Comparison of ENCODE assay signal across 8 mouse cellular contexts in genomic region chr9:114688252-114688952, GRCm38 (mm10). TPM values are rescaled to one million over a fixed set of nuclear protein-coding genes. Genes with fewer than 3 reads are reported as not detected.
DNase-seq lines count a peak whose midpoint lies in the region; ATAC-seq lines count a peak whose summit lies in the region.

Dync1li1 (plus strand) TSS chr9:114688790.

- H3K4me1 ChIP-seq in hindbrain, embryonic 11.5 days (replicated peaks; ENCODE audit: control insufficient read depth, insufficient read depth, low read length), result peaks cover 6% of the 10 kb centered on the region; the same call in 1 of the 2 replicates

- no peaks in the 10 kb centered on the region for H3K9me3 ChIP-seq in hindbrain, embryonic 11.5 days (ENCODE audit: control insufficient read depth, low read length)

- H3K27me3 ChIP-seq in hindbrain, embryonic 11.5 days (ENCODE audit: control insufficient read depth, insufficient read depth, low read length), result no peaks in the 10 kb centered on the region

- H3K36me3 ChIP-seq in hindbrain, embryonic 11.5 days (ENCODE audit: control insufficient read depth, insufficient read depth, low read length), result no peaks in the 10 kb centered on the region

- peak within 1 kb of the TSS; percentile 96 for H3K9ac ChIP-seq in hindbrain, embryonic 11.5 days (ENCODE audit: low read depth, low read length)

- 1% methylated on average over 55 of the region's 57 CpGs for WGBS in hindbrain, embryonic 11.5 days

- peak within 1 kb of the TSS; percentile 94 for H3K4me3 ChIP-seq in hindbrain, embryonic 11.5 days (ENCODE audit: low read depth, low read length)

- peak within 1 kb of the TSS; percentile 60 for H3K4me2 ChIP-seq in hindbrain, embryonic 11.5 days (replicated peaks; ENCODE audit: low read depth, low read length)

- peak; percentile 98 for DNase-seq in Muller cell, postnatal 12 days (ENCODE audit: inconsistent ontology term)
- DNase-seq in cerebellum, adult 9-11 months, result peak; percentile 99
- DNase-seq in frontal cortex, adult 2 months (ENCODE audit: extremely low spot score in 1 of 2, low spot score in 1 of 2), result peak; percentile 93 to 98
- DNase-seq in hindbrain, embryonic 11.5 days (ENCODE audit: low spot score), result peak; percentile 98
- DNase-seq in layer of hippocampus, postnatal 10 days (ENCODE audit: low spot score in 2 of 2), result peak; percentile 97 to 99
- DNase-seq in lung, postnatal 10 days, result peak; percentile 98
- DNase-seq in ovary, postnatal 36 days (ENCODE audit: low spot score), result peak; percentile 99
- DNase-seq in thymus, postnatal 25 days, result peak; percentile 98

- H3K27ac ChIP-seq in hindbrain, embryonic 11.5 days (ENCODE audit: low read depth, low read length), result peak within 1 kb of the TSS; percentile 97

- ATAC-seq in hindbrain, embryonic 11.5 days (ENCODE audit: low FRiP score), result peak; percentile 94

RNA-seq across cellular contexts. Expression of gene Dync1li1, which starts in this region (rescaled TPM):
- 49.7 and 56.9 TPM in 2 replicates for polyA plus RNA-seq in frontal cortex, adult 2 months (2012; rRNA removed)
- polyA plus RNA-seq in hindbrain, embryonic 11.5 days (2014; fragmentation: Nextera tagmentation; extraction: Ambion mirVana), result 111 and 129 TPM in 2 replicates
- total RNA-seq in layer of hippocampus, postnatal 10 days (2021), result 100 to 1,000 TPM; 103 to 111 TPM

Comparison
In these comparisons a context has a peak if more than half of its experiments do, and no peak if none do; other contexts are left out.
1. Peak in every context shown above with its lines: DNase-seq, ATAC-seq, H3K4me3 ChIP-seq and H3K27ac ChIP-seq.